Mouse (Mus musculus): ENCODE measurements around the gene Sardh. TPM values are rescaled to one million over a fixed set of nuclear protein-coding genes. Genes with fewer than 3 reads are reported as not detected.

Sardh gene
- 0.69 and 0.89 TPM in 2 replicates for total RNA-seq (2012; rRNA removed)

DNA sequence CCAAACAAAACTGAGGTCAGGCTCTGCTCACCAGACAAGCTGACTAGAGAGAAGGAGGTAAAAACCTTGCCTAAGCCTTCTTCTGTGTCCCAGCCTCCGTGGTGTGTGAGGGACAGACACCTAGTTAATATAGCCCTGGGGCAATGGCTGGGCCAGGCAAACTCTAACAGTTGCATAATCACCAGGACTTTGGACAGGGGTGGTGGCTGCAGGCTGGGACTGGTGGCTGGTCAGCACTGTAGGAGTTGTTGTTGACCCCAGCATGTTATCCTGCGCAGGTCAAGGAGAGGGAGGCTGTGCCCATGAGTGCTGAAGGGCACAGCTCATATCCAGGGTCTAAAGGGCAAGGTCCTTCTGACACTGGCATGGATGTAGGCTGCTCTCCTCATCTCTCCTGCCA is at the start of gene Sardh:
Gene Sardh, minus strand, starts transcription at position 127 of the 400 bp plus-strand sequence.
- no peak for DNase-seq (ENCODE audit: low read depth, low spot score)
- H3K4me1 ChIP-seq (ENCODE audit: control insufficient read depth in 2 of 2, insufficient read depth in 2 of 2, low read length in 2 of 2, poor library complexity in 1 of 2), result no peaks in the 10 kb centered on the region
- no peak within 1 kb of the TSS for H3K27ac ChIP-seq (ENCODE audit: insufficient read depth, low read depth, low read length, poor library complexity, severe bottlenecking)
- TF ChIP-seq MAFK (IDR thresholded peaks at IDR 0.05; ENCODE audit: insufficient read depth, low read depth, low read length) (no peak), ZC3H11A (IDR thresholded peaks at IDR 0.05; ENCODE audit: borderline replicate concordance, low read depth, low read length) (no peak), CHD2 (IDR thresholded peaks at IDR 0.05; ENCODE audit: low read depth, low read length) (no peak), HCFC1 (IDR thresholded peaks at IDR 0.05; ENCODE audit: borderline replicate concordance, insufficient read depth, low read length) (no peak), ZNF384 (IDR thresholded peaks at IDR 0.05; ENCODE audit: low read depth, low read length) (no peak)
- no peaks in the 10 kb centered on the region for H3K36me3 ChIP-seq (ENCODE audit: control insufficient read depth, insufficient read depth, low read length, poor library complexity, severe bottlenecking)
- no peak within 1 kb of the TSS for H3K9ac ChIP-seq (ENCODE audit: insufficient read depth, low read depth, low read length, poor library complexity, severe bottlenecking)
- H3K9me3 ChIP-seq (ENCODE audit: control insufficient read depth, insufficient read depth, low read depth, low read length), result no peaks in the 10 kb centered on the region
- no peak within 1 kb of the TSS for H3K4me3 ChIP-seq (ENCODE audit: insufficient read depth in 1 of 2, low read depth in 1 of 2, low read length in 2 of 2, poor library complexity in 1 of 2, severe bottlenecking in 1 of 2)
- in situ Hi-C loops (cut with MboI; ENCODE audit: low sequenced_read_pairs in 2 of 2, unreplicated experiment in 2 of 2), result no loop called here

DNA sequence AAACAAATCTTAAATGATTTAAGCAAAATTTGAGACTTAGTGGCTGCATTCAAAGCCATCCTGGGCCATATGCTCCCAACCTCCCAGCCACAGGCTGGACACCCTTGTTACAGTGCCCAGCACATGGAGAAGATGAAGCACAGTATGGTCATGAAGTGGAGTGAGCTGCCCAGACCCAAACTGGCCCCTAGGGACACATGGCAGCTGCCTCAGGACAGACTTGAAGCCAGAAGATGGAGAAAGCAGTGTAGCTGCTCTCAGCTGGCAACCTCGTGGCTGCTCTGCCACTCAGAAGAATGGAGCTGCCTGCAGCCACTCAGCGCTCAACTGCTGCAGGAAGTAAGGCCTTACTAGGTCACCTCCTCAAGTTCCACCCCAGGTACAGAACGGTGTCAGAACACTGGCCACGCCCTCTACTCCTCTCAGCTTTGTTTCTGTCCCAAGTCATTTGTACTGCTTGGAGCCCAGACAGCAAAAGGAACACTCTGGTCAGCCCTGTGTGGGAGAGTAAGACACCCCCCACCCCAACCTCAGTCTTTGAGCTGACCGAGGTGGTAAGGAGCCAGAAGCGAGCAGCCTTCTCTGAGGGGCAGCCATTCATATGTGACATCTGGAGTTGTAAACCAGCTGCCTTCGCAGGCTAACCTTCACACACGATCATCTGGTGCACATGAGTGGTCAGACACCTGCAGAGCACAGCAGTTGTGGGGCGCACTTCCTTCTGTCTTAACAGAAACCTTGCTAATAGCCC is 48.7 kb upstream of the Sardh start:
- TF ChIP-seq ZC3H11A (IDR thresholded peaks at IDR 0.05; ENCODE audit: borderline replicate concordance, low read depth, low read length) (no peak), CHD2 (IDR thresholded peaks at IDR 0.05; ENCODE audit: low read depth, low read length) (no peak), HCFC1 (IDR thresholded peaks at IDR 0.05; ENCODE audit: borderline replicate concordance, insufficient read depth, low read length) (no peak), ZNF384 (IDR thresholded peaks at IDR 0.05; ENCODE audit: low read depth, low read length) (no peak), MAFK (IDR thresholded peaks at IDR 0.05; ENCODE audit: insufficient read depth, low read depth, low read length) (no peak)
- Histone ChIP-seq H3K4me1 (ENCODE audit: control insufficient read depth in 2 of 2, insufficient read depth in 2 of 2, low read length in 2 of 2, poor library complexity in 1 of 2) (no peaks in the 10 kb centered on the region), H3K27ac (ENCODE audit: insufficient read depth, low read depth, low read length, poor library complexity, severe bottlenecking) (no peak overlapping the region), H3K36me3 (ENCODE audit: control insufficient read depth, insufficient read depth, low read length, poor library complexity, severe bottlenecking) (peaks cover 4% of the 10 kb centered on the region; the same call in 1 of the 2 replicates), H3K4me3 (ENCODE audit: insufficient read depth in 1 of 2, low read depth in 1 of 2, low read length in 2 of 2, poor library complexity in 1 of 2, severe bottlenecking in 1 of 2) (no peak overlapping the region), H3K9me3 (ENCODE audit: control insufficient read depth, insufficient read depth, low read depth, low read length) (no peaks in the 10 kb centered on the region), H3K9ac (ENCODE audit: insufficient read depth, low read depth, low read length, poor library complexity, severe bottlenecking) (no peak overlapping the region)
- no peak for DNase-seq (ENCODE audit: low read depth, low spot score)
- in situ Hi-C loops (cut with MboI; ENCODE audit: low sequenced_read_pairs in 2 of 2, unreplicated experiment in 2 of 2), result loop anchor here (25.0 kb wide), 1 partner anchor 465 kb away; no protein-coding TSS in a partner anchor

DNA sequence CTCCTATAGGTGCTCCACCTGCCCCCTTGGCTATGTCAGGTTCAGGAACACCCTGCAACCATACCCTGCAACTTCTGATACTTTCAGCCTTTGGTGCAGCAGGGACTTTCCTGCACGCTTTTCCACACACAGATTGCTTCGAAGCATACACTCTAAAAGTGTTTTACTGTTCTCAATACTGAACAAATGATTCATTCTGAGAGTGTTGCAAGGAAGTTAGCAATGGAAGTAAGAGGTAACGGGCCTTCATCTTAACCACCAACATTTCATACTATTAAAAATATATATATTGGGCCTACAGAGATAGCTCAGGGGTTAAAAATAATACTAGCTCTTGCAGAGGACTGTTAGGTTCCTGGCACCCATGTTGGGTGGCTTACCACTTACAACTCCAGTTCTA is 46.6 kb upstream of the Sardh start:
- TF ChIP-seq MAFK (IDR thresholded peaks at IDR 0.05; ENCODE audit: insufficient read depth, low read depth, low read length), result no peak
- no peak for TF ChIP-seq CHD2 (IDR thresholded peaks at IDR 0.05; ENCODE audit: low read depth, low read length)
- TF ChIP-seq ZC3H11A (IDR thresholded peaks at IDR 0.05; ENCODE audit: borderline replicate concordance, low read depth, low read length), result no peak
- TF ChIP-seq ZNF384 (IDR thresholded peaks at IDR 0.05; ENCODE audit: low read depth, low read length), result no peak
- no peak for TF ChIP-seq HCFC1 (IDR thresholded peaks at IDR 0.05; ENCODE audit: borderline replicate concordance, insufficient read depth, low read length)
- H3K9me3 ChIP-seq (ENCODE audit: control insufficient read depth, insufficient read depth, low read depth, low read length), result no peaks in the 10 kb centered on the region
- peaks cover 10% of the 10 kb centered on the region for H3K36me3 ChIP-seq (ENCODE audit: control insufficient read depth, insufficient read depth, low read length, poor library complexity, severe bottlenecking)
- no peak overlapping the region for H3K4me3 ChIP-seq (ENCODE audit: insufficient read depth in 1 of 2, low read depth in 1 of 2, low read length in 2 of 2, poor library complexity in 1 of 2, severe bottlenecking in 1 of 2)
- in situ Hi-C loops (cut with MboI; ENCODE audit: low sequenced_read_pairs in 2 of 2, unreplicated experiment in 2 of 2), result loop anchor here (25.0 kb wide), 1 partner anchor 468 kb away; no protein-coding TSS in a partner anchor
- no peak overlapping the region for H3K27ac ChIP-seq (ENCODE audit: insufficient read depth, low read depth, low read length, poor library complexity, severe bottlenecking)
- no peak overlapping the region for H3K9ac ChIP-seq (ENCODE audit: insufficient read depth, low read depth, low read length, poor library complexity, severe bottlenecking)
- H3K4me1 ChIP-seq (ENCODE audit: control insufficient read depth in 2 of 2, insufficient read depth in 2 of 2, low read length in 2 of 2, poor library complexity in 1 of 2), result no peaks in the 10 kb centered on the region
- no peak for DNase-seq (ENCODE audit: low read depth, low spot score)

DNA sequence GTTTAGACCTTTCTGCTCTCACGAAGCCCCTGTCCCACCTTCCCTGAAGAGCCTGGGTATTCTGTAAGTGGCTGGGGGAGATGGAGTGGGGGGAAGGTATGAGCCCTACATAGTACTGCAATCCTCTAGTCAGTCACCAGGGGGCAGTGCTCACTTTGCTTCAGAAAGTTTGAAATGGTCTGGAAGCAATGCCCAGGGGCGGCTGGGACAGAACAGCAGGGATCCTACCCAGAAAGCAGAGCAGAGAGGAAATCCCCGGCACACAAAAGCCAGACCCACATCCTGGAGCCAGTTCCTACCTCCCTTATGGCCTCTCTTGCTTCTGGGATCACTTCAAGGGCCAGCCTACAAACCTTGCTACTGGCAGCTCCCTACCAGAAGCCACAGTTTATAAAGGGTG is 40.9 kb upstream of the Sardh start:
- H3K27ac ChIP-seq (ENCODE audit: insufficient read depth, low read depth, low read length, poor library complexity, severe bottlenecking), result 0 out of 2 replicates have a peak overlapping the region, but pooled peaks have one; percentile 27
- H3K9me3 ChIP-seq (ENCODE audit: control insufficient read depth, insufficient read depth, low read depth, low read length), result no peaks in the 10 kb centered on the region
- H3K9ac ChIP-seq (ENCODE audit: insufficient read depth, low read depth, low read length, poor library complexity, severe bottlenecking), result peak overlapping the region; percentile 65
- no peaks in the 10 kb centered on the region; a peak in 1 of 4 replicates for H3K4me1 ChIP-seq (ENCODE audit: control insufficient read depth in 2 of 2, insufficient read depth in 2 of 2, low read length in 2 of 2, poor library complexity in 1 of 2)
- H3K4me3 ChIP-seq (ENCODE audit: insufficient read depth in 1 of 2, low read depth in 1 of 2, low read length in 2 of 2, poor library complexity in 1 of 2, severe bottlenecking in 1 of 2), result no peak overlapping the region
- peak; percentile 95 for DNase-seq (ENCODE audit: low read depth, low spot score)
- in situ Hi-C loops (cut with MboI; ENCODE audit: low sequenced_read_pairs in 2 of 2, unreplicated experiment in 2 of 2), result loop anchor here (5.0 to 25.0 kb wide), 3 partner anchors 136 to 473 kb away; partner anchors contain the start of gene Vav2 (in 2 of the 2)
- TF ChIP-seq ZC3H11A (IDR thresholded peaks at IDR 0.05; ENCODE audit: borderline replicate concordance, low read depth, low read length) (peak; percentile 86), MAFK (IDR thresholded peaks at IDR 0.05; ENCODE audit: insufficient read depth, low read depth, low read length) (no peak)
- H3K36me3 ChIP-seq (ENCODE audit: control insufficient read depth, insufficient read depth, low read length, poor library complexity, severe bottlenecking), result peaks cover 10% of the 10 kb centered on the region
